Mouse (Mus musculus) thymus, postnatal 36 days (tissue): ENCODE data around the gene Tfcp2l1.
"Not testable (repeated sequence)": the region's sequence is repeated elsewhere in the genome, so short reads cannot be mapped to it uniquely, and the experiment has no call there.

Experiments used
- DNase-seq, 2 experiments: peaks; one replicate each; pipeline ENCODE4 v3.0.0; 2022; ENCODE audit warnings: mixed read lengths in 2 of 2

The Tfcp2l1 gene

GRCm38 (mm10) chr1:118627781-118628464 lies at the start of gene Tfcp2l1:
Tfcp2l1 (plus strand) TSS chr1:118627945.
- peak; percentile 9 to 31 for DNase-seq

- DNase-seq: no peak
These were observed 47.5 kb upstream of the Tfcp2l1 start for GRCm38 (mm10) chr1:118580174-118580702.

GRCm38 (mm10) chr1:118581179-118581578 lies 46.6 kb upstream of the Tfcp2l1 start:
- no peak for DNase-seq

GRCm38 (mm10) chr1:118589721-118590120 lies 38.0 kb upstream of the Tfcp2l1 start:
- no peak for DNase-seq

DNA sequence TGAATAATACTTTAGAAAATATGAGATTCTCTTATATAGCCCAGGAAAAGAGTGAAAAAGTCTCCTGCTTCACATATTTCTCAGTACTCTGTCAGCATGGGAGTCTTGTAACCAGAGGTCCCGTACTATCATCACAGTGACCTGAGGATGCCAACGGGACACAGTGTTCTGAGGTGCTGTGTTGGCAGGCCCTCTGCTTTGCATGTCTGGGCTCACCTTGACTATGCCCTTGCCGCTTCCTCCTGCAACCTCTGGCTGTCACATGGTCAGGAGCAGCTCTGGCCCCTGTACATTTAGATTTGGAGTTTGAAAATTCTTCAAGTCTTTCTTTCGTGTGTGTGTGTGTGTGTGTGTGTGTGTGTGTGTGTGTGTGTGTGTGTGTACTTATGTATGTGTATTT lies 34.8 kb upstream of the Tfcp2l1 start:
- DNase-seq: no peak

GRCm38 (mm10) chr1:118595395-118595794 lies 32.4 kb upstream of the Tfcp2l1 start:
- DNase-seq: no peak

- no peak for DNase-seq
These were observed 30.1 kb upstream of the Tfcp2l1 start for GRCm38 (mm10) chr1:118597475-118598213.

DNA sequence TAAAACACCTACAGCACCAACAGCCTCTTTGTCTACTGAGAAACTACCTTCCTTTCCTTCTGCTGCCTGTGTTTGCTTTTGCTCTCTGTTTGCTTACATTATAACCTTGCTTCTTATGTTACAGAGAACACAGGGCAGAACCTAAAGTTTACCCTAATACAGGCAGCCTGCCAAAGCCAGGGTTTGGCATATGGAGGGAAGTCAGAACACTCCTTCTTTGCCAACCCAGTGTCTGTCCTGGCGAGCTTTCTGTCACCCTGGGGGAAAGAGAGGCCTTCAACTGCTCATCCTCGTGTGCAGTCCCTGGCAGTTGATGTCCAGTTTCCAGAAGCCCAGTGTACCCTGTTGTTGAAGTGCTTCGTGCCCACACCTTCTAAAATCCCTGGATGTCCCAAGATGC lies 29.4 kb upstream of the Tfcp2l1 start:
- no peak for DNase-seq

DNA sequence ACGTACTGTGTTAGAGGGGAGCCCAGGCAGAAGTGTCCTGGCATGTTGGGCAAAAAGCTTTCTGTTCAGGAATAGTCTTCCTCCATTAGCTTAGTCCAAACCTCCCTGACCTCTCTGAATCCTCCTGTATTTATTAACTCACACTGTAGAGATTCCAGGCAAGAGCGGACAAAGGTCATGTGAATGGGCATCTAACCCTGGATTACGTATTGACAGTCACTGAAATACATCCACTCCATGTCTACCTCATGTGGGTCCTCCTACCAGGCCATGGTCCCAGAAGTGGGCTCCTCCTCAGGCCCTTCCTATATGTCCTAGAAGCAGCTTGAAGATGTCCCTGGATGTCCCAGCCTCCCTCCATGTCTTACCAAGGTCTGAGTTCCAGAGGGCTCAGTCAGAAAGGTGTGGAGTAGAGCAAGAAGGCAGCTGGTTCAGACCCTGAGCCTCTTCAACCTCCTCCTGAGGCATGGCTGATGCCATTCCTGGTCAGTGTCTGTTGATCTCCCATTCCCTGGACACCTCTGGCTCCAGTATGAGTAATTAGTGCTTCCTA lies 14.0 kb upstream of the Tfcp2l1 start:
- DNase-seq: no peak

- DNase-seq: not testable (repeated sequence)
These were observed 6.7 kb upstream of the Tfcp2l1 start for GRCm38 (mm10) chr1:118621055-118621454.

DNA sequence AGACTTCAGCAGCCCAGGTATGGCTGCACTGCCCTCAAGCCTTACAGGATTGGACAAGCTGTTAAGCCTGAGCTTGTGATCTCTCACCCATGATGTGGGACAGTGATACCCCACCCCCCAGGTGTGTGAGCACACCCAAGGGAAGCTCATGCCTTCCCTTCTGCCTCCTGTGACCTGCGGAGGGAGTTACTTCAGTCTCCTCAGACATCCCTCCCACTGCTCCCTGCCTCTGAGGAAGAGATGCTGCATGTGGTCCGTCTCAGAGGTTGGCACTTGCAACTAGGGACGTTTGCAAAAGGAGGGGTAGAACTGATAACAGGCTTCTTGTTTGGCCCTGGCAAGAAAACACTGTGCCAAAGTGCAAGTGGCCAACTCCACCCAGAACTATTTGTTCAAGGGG lies 4.9 kb upstream of the Tfcp2l1 start:
- DNase-seq: no peak

- no peak for DNase-seq
These were observed 2.3 kb upstream of the Tfcp2l1 start for GRCm38 (mm10) chr1:118625461-118625860.

DNA sequence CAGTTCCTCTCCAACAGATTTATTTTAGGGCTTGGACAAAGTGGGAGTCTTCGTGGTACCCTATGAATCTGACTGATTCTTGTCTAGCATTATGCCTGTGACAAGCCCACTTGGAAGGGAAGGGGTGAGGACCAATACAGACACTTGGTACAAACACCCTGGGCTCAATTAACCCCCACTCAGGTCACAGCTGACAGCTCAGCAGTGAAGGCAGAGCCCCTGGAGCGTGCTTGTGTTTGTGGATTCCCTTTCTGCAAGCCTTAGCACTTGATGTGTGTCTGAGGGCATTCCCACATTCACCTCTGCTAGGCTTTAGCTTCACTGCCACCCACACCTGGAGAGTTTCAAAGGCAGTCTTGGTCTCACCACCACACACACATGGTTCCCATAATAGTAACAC lies 1.8 kb upstream of the Tfcp2l1 start:
- DNase-seq: no peak

DNA sequence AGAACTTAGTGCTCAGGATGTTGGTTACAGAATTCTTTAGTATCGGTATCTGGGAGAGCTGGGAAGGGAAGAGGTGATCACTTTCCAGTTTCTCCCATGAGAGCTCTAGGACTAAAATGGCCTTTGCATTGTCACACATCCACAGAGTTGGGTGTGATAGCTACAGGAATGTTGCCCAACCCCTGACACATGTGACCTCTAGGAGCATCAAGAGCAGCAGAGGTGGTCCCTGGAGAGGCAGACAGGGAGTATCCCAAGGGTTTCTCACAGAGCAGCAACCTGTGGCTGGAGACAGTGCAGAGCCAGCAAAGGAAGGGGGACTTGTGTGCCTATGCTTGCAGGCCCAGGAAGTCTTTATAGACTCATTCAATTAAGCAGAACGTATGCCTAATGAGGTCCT lies 1.3 kb upstream of the Tfcp2l1 start:
- DNase-seq: no peak

GRCm38 (mm10) chr1:118633415-118633980 lies 5.8 kb downstream of the Tfcp2l1 start:
- no peak for DNase-seq

DNA sequence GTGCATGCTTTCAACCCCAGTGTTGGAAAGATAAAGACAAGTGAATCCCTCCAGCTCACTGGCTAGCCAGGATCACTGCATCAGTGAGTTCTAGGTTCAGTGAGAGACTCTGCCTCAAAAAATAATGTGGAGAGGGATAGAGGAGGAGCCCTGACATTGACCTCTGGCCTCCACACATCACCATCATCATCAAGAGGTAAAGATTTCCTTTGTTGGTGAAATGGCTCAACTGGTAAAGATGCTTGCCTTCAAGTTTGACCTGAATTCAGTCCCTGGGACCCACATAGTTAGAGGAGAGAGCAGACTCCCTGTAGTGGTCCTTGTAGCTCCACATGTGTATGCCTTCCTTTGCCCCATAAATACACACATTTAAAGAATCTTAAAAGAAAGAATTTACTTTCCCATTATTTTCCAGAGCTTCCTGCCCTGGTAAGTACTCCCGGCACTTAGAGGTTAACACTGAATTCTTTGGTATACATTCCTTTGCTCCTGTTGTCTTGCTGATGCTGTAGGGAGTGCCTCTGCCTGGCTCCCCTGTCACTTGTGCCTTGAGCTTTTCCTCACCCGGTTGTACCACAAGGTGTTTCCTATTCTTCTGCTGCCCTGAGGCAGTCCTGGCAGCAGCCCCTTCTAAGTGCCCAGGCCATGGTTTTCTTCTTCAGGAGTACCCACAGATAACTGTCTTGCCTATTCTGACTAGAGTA lies 14.7 kb downstream of the Tfcp2l1 start:
- no peak for DNase-seq

DNA sequence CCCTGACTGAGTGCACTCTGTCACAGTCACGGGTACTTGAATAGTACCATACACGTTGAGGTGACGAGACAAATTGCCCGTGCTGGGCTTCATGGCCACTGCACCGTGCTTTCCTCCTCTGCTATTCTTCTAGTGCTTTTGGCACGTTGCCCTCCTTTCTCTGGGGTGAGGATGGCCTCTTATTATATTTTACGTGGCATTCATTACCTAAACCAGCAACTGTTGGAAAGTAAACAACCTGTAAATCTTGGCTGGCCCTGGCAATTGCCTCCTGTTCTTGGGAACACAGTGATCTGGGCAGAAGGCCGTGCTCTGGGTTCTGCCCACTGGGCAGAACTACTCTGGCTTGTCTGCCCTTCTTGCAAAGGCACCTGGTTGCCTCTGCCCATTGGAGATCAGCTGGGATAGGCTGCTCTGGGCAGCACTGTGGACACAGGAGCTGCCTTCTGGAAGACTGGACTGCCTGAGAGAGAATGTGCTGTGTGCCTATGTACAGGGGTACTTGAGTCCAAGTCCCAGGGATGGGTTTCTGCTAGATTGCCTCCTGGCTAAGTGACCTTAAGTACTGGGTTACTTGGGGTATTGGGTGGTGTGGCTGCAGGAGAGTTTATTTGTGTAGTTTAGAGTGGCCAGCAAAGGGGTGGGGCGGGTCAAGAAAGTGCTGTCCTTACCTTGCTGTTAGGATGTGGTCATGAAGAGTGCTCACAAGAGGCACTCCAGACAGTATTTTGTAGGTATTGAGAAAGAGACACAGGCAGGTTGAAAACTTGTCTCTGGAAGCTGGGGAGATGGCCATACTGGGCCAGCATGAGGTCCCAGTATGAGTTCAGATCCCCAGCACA lies 15.6 kb downstream of the Tfcp2l1 start:
- DNase-seq: no peak

GRCm38 (mm10) chr1:118645701-118646100 lies 18.0 kb downstream of the Tfcp2l1 start:
- DNase-seq: no peak

DNA sequence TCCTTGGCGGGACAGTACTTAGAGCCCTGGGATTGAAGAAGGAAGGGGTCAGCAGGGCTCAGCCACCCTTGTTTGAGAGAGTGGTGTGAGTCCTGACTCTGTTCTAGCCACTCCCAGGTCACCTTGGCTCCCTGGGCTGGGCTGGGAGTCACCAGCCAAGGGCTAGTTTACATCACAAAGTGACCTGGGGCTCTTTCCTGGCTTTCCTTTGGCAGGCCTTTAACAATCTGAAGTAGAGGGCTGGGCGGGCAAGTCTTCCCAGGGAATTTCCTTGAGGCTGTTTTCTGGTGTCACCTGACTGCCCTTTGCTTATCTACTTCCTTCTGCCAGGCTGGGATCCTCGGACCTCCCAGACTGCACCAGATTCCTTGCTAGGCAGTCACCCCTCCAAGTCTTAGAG lies 20.3 kb downstream of the Tfcp2l1 start:
- DNase-seq: no peak

DNA sequence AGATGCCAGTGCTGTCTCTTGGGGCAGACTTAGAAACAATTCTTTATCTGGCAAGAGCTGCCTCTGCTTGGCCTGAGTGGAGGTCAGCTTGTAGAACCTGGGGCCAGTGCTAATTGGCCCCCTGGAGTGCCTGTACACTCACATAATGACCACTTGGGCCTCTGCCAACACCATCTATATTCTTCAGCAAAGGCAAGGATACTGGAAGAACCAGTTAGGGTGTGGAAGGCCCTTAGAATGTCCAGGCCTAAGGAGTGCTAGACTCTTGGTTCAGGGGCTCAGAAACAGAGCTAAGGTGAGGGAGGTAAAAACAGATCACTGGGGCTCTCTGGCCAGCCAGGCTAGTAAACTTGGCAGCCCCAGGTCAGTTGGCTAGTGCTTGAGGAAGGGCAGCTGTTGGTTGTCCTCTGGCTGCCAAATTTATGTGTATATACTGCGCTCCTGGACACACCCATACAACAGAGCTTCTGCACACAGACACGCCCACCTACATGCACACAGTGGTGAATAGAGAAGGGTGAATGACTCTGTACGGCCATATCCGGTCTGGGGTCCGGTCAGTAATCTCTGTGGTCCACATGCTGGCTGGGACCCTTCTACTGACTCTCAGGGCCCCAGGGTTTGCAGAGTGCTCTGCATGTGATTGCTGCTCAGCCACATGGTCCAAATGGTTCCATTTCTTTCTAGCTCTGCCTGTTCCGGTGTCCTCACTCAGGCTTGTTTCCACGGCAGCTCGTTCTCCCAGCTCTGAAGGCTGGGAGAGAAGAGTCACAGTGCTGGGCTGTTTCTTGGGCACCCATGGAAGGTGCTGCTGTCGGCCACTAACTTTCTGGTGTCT lies 22.4 kb downstream of the Tfcp2l1 start:
- DNase-seq: no peak

- no peak for DNase-seq
These were observed 23.0 kb downstream of the Tfcp2l1 start for GRCm38 (mm10) chr1:118650771-118651080.
